Mouse (Mus musculus) spleen, adult 18-20 months (tissue): ENCODE results near the gene Mindy4.
A peak's percentile ranks its signal among the peaks of the same experiment; 100 is the strongest.

ENCODE experiments used
- DNase-seq, 2 experiments: peaks; one replicate each; pipeline ENCODE4 v3.0.0; 2022; ENCODE audit warnings: mixed read lengths in 2 of 2

Mindy4 gene

GRCm38 (mm10) chr6:55313893-55314292, 110.7 kb downstream of the Mindy4 start:
- DNase-seq, result no peak

GRCm38 (mm10) chr6:55314628-55315027, 111.4 kb downstream of the Mindy4 start:
- no peak for DNase-seq

GRCm38 (mm10) chr6:55318597-55318996, 115.4 kb downstream of the Mindy4 start:
- no peak for DNase-seq

- no peak for DNase-seq
Observed at GRCm38 (mm10) chr6:55319585-55320551, 116.7 kb downstream of the Mindy4 start.

GRCm38 (mm10) chr6:55320894-55321293, 117.7 kb downstream of the Mindy4 start:
- DNase-seq, result no peak

GRCm38 (mm10) chr6:55321518-55321917, 118.3 kb downstream of the Mindy4 start:
- DNase-seq, result no peak

- no peak for DNase-seq
Observed at GRCm38 (mm10) chr6:55322980-55323379, 119.8 kb downstream of the Mindy4 start.

- DNase-seq, result no peak
Observed at GRCm38 (mm10) chr6:55323908-55324634, 120.9 kb downstream of the Mindy4 start.

- DNase-seq, result no peak
Observed at GRCm38 (mm10) chr6:55324785-55325184, 121.6 kb downstream of the Mindy4 start.

GRCm38 (mm10) chr6:55326299-55326698, 123.1 kb downstream of the Mindy4 start:
- DNase-seq, result no peak

GRCm38 (mm10) chr6:55327326-55327725, 124.1 kb downstream of the Mindy4 start:
- DNase-seq, result no peak

- DNase-seq, result no peak
Observed at GRCm38 (mm10) chr6:55328179-55328578, 125.0 kb downstream of the Mindy4 start.

- DNase-seq, result no peak
Observed at GRCm38 (mm10) chr6:55331315-55331714, 128.1 kb downstream of the Mindy4 start.

- no peak for DNase-seq
Observed at GRCm38 (mm10) chr6:55332100-55332772, 129.1 kb downstream of the Mindy4 start.

GRCm38 (mm10) chr6:55332773-55333109, 129.6 kb downstream of the Mindy4 start:
- DNase-seq, result no peak

- DNase-seq, result no peak
Observed at GRCm38 (mm10) chr6:55335989-55336514, 132.9 kb downstream of the Mindy4 start, which contains the start of gene Aqp1. Gene Aqp1 (plus strand): TSS chr6:55336432.

- no peak for DNase-seq
Observed at GRCm38 (mm10) chr6:55337242-55337641, 134.1 kb downstream of the Mindy4 start.

GRCm38 (mm10) chr6:55338077-55338476, 134.9 kb downstream of the Mindy4 start:
- DNase-seq, result no peak

GRCm38 (mm10) chr6:55338934-55339825, 136.0 kb downstream of the Mindy4 start:
- no peak for DNase-seq

GRCm38 (mm10) chr6:55341688-55342087, 138.5 kb downstream of the Mindy4 start:
- no peak for DNase-seq

- DNase-seq, result no peak
Observed at GRCm38 (mm10) chr6:55342328-55342727, 139.1 kb downstream of the Mindy4 start.

GRCm38 (mm10) chr6:55343446-55343845, 140.3 kb downstream of the Mindy4 start:
- peak in 1 of 2 experiments; percentile 1 for DNase-seq
